Mouse (Mus musculus) myocyte (in vitro differentiated cells): ENCODE data around the gene Ccdc188. TPM values are rescaled to one million over a fixed set of nuclear protein-coding genes. Genes with fewer than 3 reads are reported as not detected.

Experiments used
- H3K27me3 ChIP-seq: one replicate; pipeline ENCODE4 v1.6.1; 2011; ENCODE audit not compliant: control insufficient read depth, insufficient read depth, insufficient read length
- H3K36me3 ChIP-seq: one replicate; pipeline ENCODE4 v1.6.1; 2011; ENCODE audit not compliant: control insufficient read depth, insufficient read depth
- H3K4me2 ChIP-seq: one replicate; pipeline ENCODE4 v1.6.1; 2011; ENCODE audit warnings: low read depth, control low read depth
- H3K4me3 ChIP-seq: one replicate; pipeline ENCODE4 v1.5.1; 2011; ENCODE audit warnings: mild to moderate bottlenecking, control low read depth, moderate library complexity
- H3K79me2 ChIP-seq: one replicate; pipeline ENCODE4 v1.6.1; 2011; ENCODE audit not compliant: control insufficient read depth, insufficient read depth
- H3ac ChIP-seq: one replicate; pipeline ENCODE4 v1.6.1; 2011; ENCODE audit not compliant: control insufficient read depth, insufficient read length
- CEBPB ChIP-seq: IDR thresholded peaks from 2 replicates; pipeline ENCODE4 v1.6.1; 2011; ENCODE audit warnings: mild to moderate bottlenecking, moderate library complexity; ENCODE audit not compliant: poor library complexity, insufficient read depth, severe bottlenecking
- E2F4 ChIP-seq: IDR thresholded peaks from one replicate; pipeline ENCODE4 v1.6.1; 2011; ENCODE audit warnings: mild to moderate bottlenecking, control low read depth, moderate library complexity; ENCODE audit not compliant: insufficient read depth
- MAX ChIP-seq: IDR thresholded peaks from one replicate; pipeline ENCODE4 v1.6.1; 2011; ENCODE audit warnings: low read depth, mild to moderate bottlenecking, control low read depth
- MYOD1 ChIP-seq, 3 experiments: IDR thresholded peaks; one replicate each; pipeline ENCODE4 v1.6.1; 2011; ENCODE audit warnings: control low read depth in 2 of 3, low read depth in 2 of 3, mild to moderate bottlenecking in 2 of 3, moderate library complexity in 1 of 3; ENCODE audit not compliant: insufficient read length in 2 of 3, control insufficient read depth in 1 of 3
- MYOG ChIP-seq, 3 experiments: IDR thresholded peaks; one replicate each; pipeline ENCODE4 v1.6.1; 2011; ENCODE audit warnings: control low read depth in 2 of 3, low read depth in 2 of 3, mild to moderate bottlenecking in 2 of 3; ENCODE audit not compliant: insufficient read length in 2 of 3, control insufficient read depth in 1 of 3, insufficient read depth in 1 of 3
- POLR2A ChIP-seq: IDR thresholded peaks from one replicate; pipeline ENCODE4 v1.6.1; 2011; ENCODE audit warnings: low read depth, mild to moderate bottlenecking, control low read depth, moderate library complexity; ENCODE audit not compliant: insufficient read length
- POLR2AphosphoS2 ChIP-seq: IDR thresholded peaks from one replicate; pipeline ENCODE4 v1.6.1; 2011; ENCODE audit warnings: low read depth, control low read depth; ENCODE audit not compliant: insufficient read length
- REST ChIP-seq: IDR thresholded peaks from one replicate; pipeline ENCODE4 v1.6.1; 2011; ENCODE audit warnings: mild to moderate bottlenecking, control low read depth, moderate library complexity; ENCODE audit not compliant: insufficient read depth, insufficient read length
- SRF ChIP-seq: IDR thresholded peaks from one replicate; pipeline ENCODE4 v1.6.1; 2011; ENCODE audit warnings: low read depth; ENCODE audit not compliant: control insufficient read depth, insufficient read length
- TCF12 ChIP-seq: IDR thresholded peaks from one replicate; pipeline ENCODE4 v1.6.1; 2011; ENCODE audit warnings: mild to moderate bottlenecking, control low read depth; ENCODE audit not compliant: poor library complexity, insufficient read depth, severe bottlenecking
- TCF3 ChIP-seq: IDR thresholded peaks from one replicate; pipeline ENCODE4 v1.6.1; 2011; ENCODE audit warnings: low read depth, control low read depth; ENCODE audit not compliant: insufficient read length
- USF1 ChIP-seq: IDR thresholded peaks from one replicate; pipeline ENCODE4 v1.6.1; 2011; ENCODE audit warnings: low read depth, mild to moderate bottlenecking, control low read depth, moderate library complexity
- polyA plus RNA-seq: library from polyadenylated mRNA; unstranded; fragments of >200 nt; fragmentation: generic; extraction: Trizol; gene quantifications from one replicate; pipeline ENCODE4 v1.2.1, GENCODE M21; 2012; ENCODE audit warnings: missing spikeins

Ccdc188 gene
- polyA plus RNA-seq, 1 experiment = not detected

GRCm38 (mm10) chr16:18182766-18183165 is 34.9 kb upstream of the Ccdc188 start:
- H3K27me3 ChIP-seq = peaks cover 15% of the 10 kb centered on the region
- TF ChIP-seq SRF = no peak
- TF ChIP-seq MYOD1 (IDR thresholded peaks at IDR 0.05; ENCODE audit: control insufficient read depth in 1 of 3, insufficient read length in 2 of 3, low read depth in 2 of 3) = no peak
- no peak for TF ChIP-seq MAX
- TF ChIP-seq USF1 = peak; percentile 47
- no peak overlapping the region for H3ac ChIP-seq
- H3K4me3 ChIP-seq = no peak overlapping the region
- no peaks in the 10 kb centered on the region for H3K36me3 ChIP-seq
- H3K79me2 ChIP-seq = no peaks in the 10 kb centered on the region
- H3K4me2 ChIP-seq = no peak overlapping the region

GRCm38 (mm10) chr16:18185715-18186449 is 31.8 kb upstream of the Ccdc188 start:
- H3ac ChIP-seq = no peak overlapping the region
- no peak overlapping the region for H3K4me3 ChIP-seq
- H3K36me3 ChIP-seq = no peaks in the 10 kb centered on the region
- TF ChIP-seq TCF3 = no peak
- no peak overlapping the region for H3K4me2 ChIP-seq
- no peaks in the 10 kb centered on the region for H3K27me3 ChIP-seq
- no peaks in the 10 kb centered on the region for H3K79me2 ChIP-seq

DNA sequence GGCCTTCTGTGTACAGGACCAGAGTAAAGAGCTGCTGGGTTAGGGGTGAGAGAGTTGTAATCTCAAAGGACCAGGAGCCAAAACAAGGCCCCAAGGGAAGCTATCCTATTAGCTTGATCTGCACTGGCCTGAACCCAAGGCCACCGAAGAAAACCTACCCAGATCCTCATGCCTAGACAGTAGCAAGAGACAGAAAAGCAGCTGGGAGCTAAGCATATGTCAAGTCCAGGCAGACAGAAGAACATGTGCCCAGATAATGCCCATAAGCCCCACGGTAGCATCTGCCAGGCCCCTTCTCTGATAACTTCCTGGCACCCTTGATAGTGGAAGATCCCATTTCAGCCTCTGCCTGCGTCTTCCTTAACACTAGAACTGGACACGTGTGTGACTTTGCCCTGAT is 30.9 kb upstream of the Ccdc188 start:
- H3K79me2 ChIP-seq = no peaks in the 10 kb centered on the region
- TF ChIP-seq MYOD1 (IDR thresholded peaks at IDR 0.05; ENCODE audit: control insufficient read depth in 1 of 3, insufficient read length in 2 of 3, low read depth in 2 of 3) (peak in 2 of 3 experiments; percentile 11 to 44), MYOG (IDR thresholded peaks at IDR 0.05; ENCODE audit: control insufficient read depth in 1 of 3, insufficient read depth in 1 of 3, insufficient read length in 2 of 3, low read depth in 2 of 3) (peak; percentile 5 to 54 (median 46)), TCF12 (no peak)
- no peak overlapping the region for H3ac ChIP-seq
- H3K4me2 ChIP-seq = no peak overlapping the region
- H3K36me3 ChIP-seq = no peaks in the 10 kb centered on the region
- no peaks in the 10 kb centered on the region for H3K27me3 ChIP-seq
- H3K4me3 ChIP-seq = no peak overlapping the region

GRCm38 (mm10) chr16:18187221-18187620 is 30.5 kb upstream of the Ccdc188 start:
- Histone ChIP-seq H3ac (no peak overlapping the region), H3K4me3 (no peak overlapping the region), H3K27me3 (no peaks in the 10 kb centered on the region), H3K36me3 (no peaks in the 10 kb centered on the region), H3K79me2 (no peaks in the 10 kb centered on the region), H3K4me2 (no peak overlapping the region)
- TF ChIP-seq TCF12 (no peak), CEBPB (no peak), REST (no peak), SRF (no peak), TCF3 (no peak), USF1 (no peak), MAX (no peak), POLR2A (no peak), POLR2AphosphoS2 (no peak), MYOD1 (IDR thresholded peaks at IDR 0.05; ENCODE audit: control insufficient read depth in 1 of 3, insufficient read length in 2 of 3, low read depth in 2 of 3) (no peak), MYOG (IDR thresholded peaks at IDR 0.05; ENCODE audit: control insufficient read depth in 1 of 3, insufficient read depth in 1 of 3, insufficient read length in 2 of 3, low read depth in 2 of 3) (no peak), E2F4 (no peak)

GRCm38 (mm10) chr16:18191006-18191405 is 26.7 kb upstream of the Ccdc188 start:
- no peak overlapping the region for H3ac ChIP-seq
- H3K79me2 ChIP-seq = no peaks in the 10 kb centered on the region
- TF ChIP-seq USF1 (no peak), E2F4 (no peak), MYOD1 (IDR thresholded peaks at IDR 0.05; ENCODE audit: control insufficient read depth in 1 of 3, insufficient read length in 2 of 3, low read depth in 2 of 3) (no peak), CEBPB (no peak), MAX (no peak), TCF3 (no peak), SRF (no peak), TCF12 (no peak)
- no peak overlapping the region for H3K4me3 ChIP-seq
- no peaks in the 10 kb centered on the region for H3K27me3 ChIP-seq
- H3K36me3 ChIP-seq = no peaks in the 10 kb centered on the region
- no peak overlapping the region for H3K4me2 ChIP-seq
